Mouse (Mus musculus): ENCODE measurements around the gene Inpp4b. TPM values are rescaled to one million over a fixed set of nuclear protein-coding genes. Genes with fewer than 3 reads are reported as not detected.

The Inpp4b gene
- polyA plus RNA-seq, 1 experiment = 0.02 TPM

DNA sequence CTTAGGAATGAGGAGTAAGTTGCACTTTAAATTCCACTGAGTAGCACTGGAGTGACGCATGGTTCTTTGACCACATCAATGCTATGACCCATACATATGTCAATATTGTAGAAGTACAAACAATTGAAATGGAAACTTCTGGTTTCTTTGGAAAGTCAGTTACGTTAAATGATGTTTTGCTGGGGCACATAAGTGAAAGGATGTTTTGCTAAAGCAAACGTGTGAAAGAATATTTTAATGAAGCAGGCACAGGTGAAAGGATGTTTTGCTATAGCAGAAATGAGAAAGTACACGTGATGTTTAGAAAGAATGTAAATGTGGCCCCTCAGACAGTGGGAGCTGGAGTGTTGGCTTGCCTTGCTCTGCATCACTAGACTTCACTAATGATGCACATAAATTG lies 216.2 kb downstream of the Inpp4b start:
- Histone ChIP-seq H3K36me3 (ENCODE audit: control insufficient read depth, insufficient read depth) (no peaks in the 10 kb centered on the region), H3K79me3 (ENCODE audit: low read depth) (no peaks in the 10 kb centered on the region), H3K4me3 (ENCODE audit: insufficient read depth, poor library complexity, severe bottlenecking) (no peak overlapping the region), H3ac (ENCODE audit: control insufficient read depth, insufficient read length, low read depth) (no peak overlapping the region), H3K27me3 (ENCODE audit: control insufficient read depth, insufficient read depth, insufficient read length) (no peaks in the 10 kb centered on the region), H3K79me2 (ENCODE audit: control insufficient read depth, insufficient read depth) (no peaks in the 10 kb centered on the region)
- no peak for TF ChIP-seq USF1 (IDR thresholded peaks at IDR 0.05; ENCODE audit: low read depth)
- TF ChIP-seq FOSL1 (IDR thresholded peaks at IDR 0.05; ENCODE audit: insufficient read depth, low read length, poor library complexity, severe bottlenecking) = no peak
- TF ChIP-seq CTCF (IDR thresholded peaks at IDR 0.05; ENCODE audit: control insufficient read depth, insufficient read depth, insufficient read length) = no peak
- no peak for TF ChIP-seq MAX (IDR thresholded peaks at IDR 0.05)
- TF ChIP-seq CEBPB (IDR thresholded peaks at IDR 0.05; ENCODE audit: low read depth) = no peak
- no peak for TF ChIP-seq MYOG (IDR thresholded peaks at IDR 0.05; ENCODE audit: control insufficient read depth, extremely low read depth, insufficient read length)
- TF ChIP-seq MYOD1 (IDR thresholded peaks at IDR 0.05; ENCODE audit: control insufficient read depth, insufficient read length, low read depth) = no peak

GRCm38 (mm10) chr8:81562405-81562804 lies 220.0 kb downstream of the Inpp4b start:
- TF ChIP-seq CEBPB (IDR thresholded peaks at IDR 0.05; ENCODE audit: low read depth) = no peak
- TF ChIP-seq MYOD1 (IDR thresholded peaks at IDR 0.05; ENCODE audit: control insufficient read depth, insufficient read length, low read depth) = no peak
- TF ChIP-seq MAX (IDR thresholded peaks at IDR 0.05) = no peak
- TF ChIP-seq MYOG (IDR thresholded peaks at IDR 0.05; ENCODE audit: control insufficient read depth, extremely low read depth, insufficient read length) = no peak
- TF ChIP-seq CTCF (IDR thresholded peaks at IDR 0.05; ENCODE audit: control insufficient read depth, insufficient read depth, insufficient read length) = no peak
- no peak for TF ChIP-seq FOSL1 (IDR thresholded peaks at IDR 0.05; ENCODE audit: insufficient read depth, low read length, poor library complexity, severe bottlenecking)
- no peak for TF ChIP-seq USF1 (IDR thresholded peaks at IDR 0.05; ENCODE audit: low read depth)
- H3K79me2 ChIP-seq (ENCODE audit: control insufficient read depth, insufficient read depth) = no peaks in the 10 kb centered on the region
- no peak overlapping the region for H3ac ChIP-seq (ENCODE audit: control insufficient read depth, insufficient read length, low read depth)
- H3K36me3 ChIP-seq (ENCODE audit: control insufficient read depth, insufficient read depth) = no peaks in the 10 kb centered on the region
- no peaks in the 10 kb centered on the region for H3K79me3 ChIP-seq (ENCODE audit: low read depth)
- no peak overlapping the region for H3K4me3 ChIP-seq (ENCODE audit: insufficient read depth, poor library complexity, severe bottlenecking)
- H3K27me3 ChIP-seq (ENCODE audit: control insufficient read depth, insufficient read depth, insufficient read length) = no peaks in the 10 kb centered on the region

DNA sequence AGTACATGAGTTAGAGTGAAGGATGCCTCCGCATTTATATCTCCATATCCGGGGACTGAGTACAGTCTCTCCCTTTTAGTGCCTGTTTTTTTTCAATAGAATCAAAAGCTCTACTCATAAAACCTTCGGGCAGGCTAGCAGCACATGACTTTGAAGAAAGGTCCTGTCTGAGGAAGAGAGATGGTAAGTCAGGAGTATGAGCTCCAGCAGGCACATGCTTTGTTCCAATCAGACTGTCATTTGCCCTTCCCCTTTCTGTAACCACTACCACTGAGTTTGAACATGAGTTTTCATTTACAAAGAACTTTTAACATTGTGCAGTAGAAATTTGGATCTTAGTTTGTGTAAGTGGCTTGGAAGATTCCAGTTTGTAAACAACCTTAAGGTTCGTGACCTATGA lies 223.1 kb downstream of the Inpp4b start:
- H3K79me2 ChIP-seq (ENCODE audit: control insufficient read depth, insufficient read depth) = no peaks in the 10 kb centered on the region
- no peaks in the 10 kb centered on the region for H3K27me3 ChIP-seq (ENCODE audit: control insufficient read depth, insufficient read depth, insufficient read length)
- TF ChIP-seq MAX (IDR thresholded peaks at IDR 0.05) = no peak
- TF ChIP-seq FOSL1 (IDR thresholded peaks at IDR 0.05; ENCODE audit: insufficient read depth, low read length, poor library complexity, severe bottlenecking) = no peak
- no peak for TF ChIP-seq USF1 (IDR thresholded peaks at IDR 0.05; ENCODE audit: low read depth)
- TF ChIP-seq CTCF (IDR thresholded peaks at IDR 0.05; ENCODE audit: control insufficient read depth, insufficient read depth, insufficient read length) = no peak
- TF ChIP-seq MYOD1 (IDR thresholded peaks at IDR 0.05; ENCODE audit: control insufficient read depth, insufficient read length, low read depth) = no peak
- no peak for TF ChIP-seq MYOG (IDR thresholded peaks at IDR 0.05; ENCODE audit: control insufficient read depth, extremely low read depth, insufficient read length)
- no peak for TF ChIP-seq CEBPB (IDR thresholded peaks at IDR 0.05; ENCODE audit: low read depth)
- no peaks in the 10 kb centered on the region for H3K79me3 ChIP-seq (ENCODE audit: low read depth)
- H3K36me3 ChIP-seq (ENCODE audit: control insufficient read depth, insufficient read depth) = no peaks in the 10 kb centered on the region
- H3K4me3 ChIP-seq (ENCODE audit: insufficient read depth, poor library complexity, severe bottlenecking) = no peak overlapping the region
- H3ac ChIP-seq (ENCODE audit: control insufficient read depth, insufficient read length, low read depth) = no peak overlapping the region

DNA sequence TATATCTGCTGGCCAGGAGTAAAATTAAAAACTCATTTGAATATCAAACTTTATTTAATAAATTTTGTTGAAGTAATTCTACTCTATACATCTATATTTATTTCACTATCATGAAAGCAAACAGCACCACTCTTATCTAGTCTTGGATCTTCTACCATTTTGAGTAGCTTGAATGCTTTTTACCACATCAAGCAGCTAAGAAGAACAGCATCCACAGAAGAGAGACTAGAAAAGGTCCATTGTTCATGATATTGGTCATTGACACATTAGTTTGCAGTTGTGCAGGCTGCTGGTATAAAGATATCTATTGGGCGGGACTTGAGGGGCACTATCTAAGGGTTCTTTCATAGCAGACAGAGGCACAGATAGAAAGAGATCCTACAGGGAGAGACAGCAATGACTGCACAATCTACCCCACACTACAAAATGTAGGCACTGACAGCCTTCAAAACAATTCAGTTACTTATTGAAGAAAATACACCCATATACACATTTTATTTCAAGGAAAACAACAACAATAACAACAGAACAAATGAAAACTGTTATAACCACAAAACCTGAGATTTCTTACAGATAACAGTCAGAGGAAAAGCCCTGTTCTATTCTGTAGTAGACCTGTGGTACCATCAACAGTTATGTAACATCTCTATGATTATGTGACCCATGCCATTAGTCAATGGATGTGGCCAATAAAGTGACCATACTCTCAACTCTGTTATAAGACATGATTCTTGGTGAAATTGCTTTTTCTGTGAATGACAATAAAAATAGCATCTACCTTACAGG lies 230.2 kb downstream of the Inpp4b start:
- Histone ChIP-seq H3ac (ENCODE audit: control insufficient read depth, insufficient read length, low read depth) (no peak overlapping the region), H3K79me2 (ENCODE audit: control insufficient read depth, insufficient read depth) (no peaks in the 10 kb centered on the region), H3K4me3 (ENCODE audit: insufficient read depth, poor library complexity, severe bottlenecking) (no peak overlapping the region), H3K36me3 (ENCODE audit: control insufficient read depth, insufficient read depth) (no peaks in the 10 kb centered on the region), H3K79me3 (ENCODE audit: low read depth) (no peaks in the 10 kb centered on the region), H3K27me3 (ENCODE audit: control insufficient read depth, insufficient read depth, insufficient read length) (no peaks in the 10 kb centered on the region)
- TF ChIP-seq FOSL1 (IDR thresholded peaks at IDR 0.05; ENCODE audit: insufficient read depth, low read length, poor library complexity, severe bottlenecking) (no peak), CTCF (IDR thresholded peaks at IDR 0.05; ENCODE audit: control insufficient read depth, insufficient read depth, insufficient read length) (no peak), MYOD1 (IDR thresholded peaks at IDR 0.05; ENCODE audit: control insufficient read depth, insufficient read length, low read depth) (no peak), MYOG (IDR thresholded peaks at IDR 0.05; ENCODE audit: control insufficient read depth, extremely low read depth, insufficient read length) (no peak), MAX (IDR thresholded peaks at IDR 0.05) (no peak), CEBPB (IDR thresholded peaks at IDR 0.05; ENCODE audit: low read depth) (no peak), USF1 (IDR thresholded peaks at IDR 0.05; ENCODE audit: low read depth) (no peak)

DNA sequence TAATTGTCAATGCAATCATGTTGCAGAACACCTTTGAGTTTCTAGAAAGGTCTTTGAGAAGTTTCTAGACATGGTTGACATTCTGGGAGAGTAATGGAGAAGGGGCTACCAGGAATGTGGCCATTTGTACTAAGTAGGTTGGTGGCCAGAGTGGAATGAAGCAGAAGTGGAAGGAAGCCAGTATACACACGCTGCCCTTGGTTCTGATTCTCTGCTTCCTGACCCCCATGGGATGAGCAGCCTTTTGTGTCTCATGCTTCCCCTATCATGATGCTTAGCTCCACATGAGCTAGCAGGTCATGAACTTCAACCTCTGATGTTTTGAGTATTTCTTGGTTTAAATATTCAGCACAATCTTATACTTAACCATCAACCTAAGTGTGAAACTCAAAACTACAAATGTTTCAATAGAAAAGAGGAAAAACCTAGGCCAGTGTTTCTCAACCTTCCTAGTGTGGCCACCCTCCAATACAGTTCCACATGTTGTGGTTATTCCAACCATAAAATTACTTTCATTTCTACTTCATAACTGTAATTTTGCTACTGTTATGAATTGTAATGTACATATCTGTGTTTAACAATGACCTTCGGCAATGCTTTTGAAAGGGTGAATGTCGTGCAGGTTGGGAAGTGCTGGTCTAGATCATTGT lies 233.0 kb downstream of the Inpp4b start:
- H3K79me2 ChIP-seq (ENCODE audit: control insufficient read depth, insufficient read depth) = no peaks in the 10 kb centered on the region
- no peaks in the 10 kb centered on the region for H3K27me3 ChIP-seq (ENCODE audit: control insufficient read depth, insufficient read depth, insufficient read length)
- H3K79me3 ChIP-seq (ENCODE audit: low read depth) = no peaks in the 10 kb centered on the region
- no peak overlapping the region for H3K4me3 ChIP-seq (ENCODE audit: insufficient read depth, poor library complexity, severe bottlenecking)
- no peaks in the 10 kb centered on the region for H3K36me3 ChIP-seq (ENCODE audit: control insufficient read depth, insufficient read depth)
- TF ChIP-seq FOSL1 (IDR thresholded peaks at IDR 0.05; ENCODE audit: insufficient read depth, low read length, poor library complexity, severe bottlenecking) (no peak), CTCF (IDR thresholded peaks at IDR 0.05; ENCODE audit: control insufficient read depth, insufficient read depth, insufficient read length) (no peak), CEBPB (IDR thresholded peaks at IDR 0.05; ENCODE audit: low read depth) (no peak), USF1 (IDR thresholded peaks at IDR 0.05; ENCODE audit: low read depth) (no peak), MYOD1 (IDR thresholded peaks at IDR 0.05; ENCODE audit: control insufficient read depth, insufficient read length, low read depth) (no peak), MYOG (IDR thresholded peaks at IDR 0.05; ENCODE audit: control insufficient read depth, extremely low read depth, insufficient read length) (no peak), MAX (IDR thresholded peaks at IDR 0.05) (no peak)
- no peak overlapping the region for H3ac ChIP-seq (ENCODE audit: control insufficient read depth, insufficient read length, low read depth)

All from C2C12 (cell line).